Mouse (Mus musculus) liver, adult (tissue): Measurements from ENCODE around the gene Cdh23.

Source experiments
- GATA4 ChIP-seq: IDR thresholded peaks from 2 replicates; pipeline ENCODE4 v1.6.1; 2014; ENCODE audit warnings: mild to moderate bottlenecking, low read length; ENCODE audit not compliant: insufficient replicate concordance

Cdh23 gene

GRCm38 (mm10) chr10:60260557-60261294 is 435.6 kb downstream of the Cdh23 start:
- no peak for TF ChIP-seq GATA4

GRCm38 (mm10) chr10:60257261-60257825 is 438.9 kb downstream of the Cdh23 start:
- no peak for TF ChIP-seq GATA4

- no peak for TF ChIP-seq GATA4
Observed at GRCm38 (mm10) chr10:60256088-60256487, 440.2 kb downstream of the Cdh23 start.
